Mouse (Mus musculus) embryonic stem cell, embryonic (primary cell): ENCODE data around the gene Akr1d1.

ENCODE experiments used
- CTCF ChIA-PET, 4 experiments: fragments of 300-600 bp in 2 of 4; fragments of 350-600 bp in 2 of 4; sonication (Branson Sonifier 250); formaldehyde crosslinking; loops; one replicate each; lab custom pipeline; 2022; ENCODE audit warnings: inconsistent platforms in 2 of 4; lab: Charles Lee
- POLR2A ChIA-PET, 4 experiments: fragments of 300-600 bp in 2 of 4; fragments of 350-600 bp in 2 of 4; sonication (Branson Sonifier 250); formaldehyde crosslinking; loops; one replicate each; lab custom pipeline; 2022; ENCODE audit warnings: antibody characterized with exemption in 4 of 4, inconsistent platforms in 1 of 4; lab: Charles Lee

Gene Akr1d1

GRCm38 (mm10) chr6:37529940-37530339 is at the start of gene Akr1d1:
Gene Akr1d1 (plus strand): TSS chr6:37530173.
- ChIA-PET CTCF (no interaction called here), POLR2A (no interaction called here)

DNA sequence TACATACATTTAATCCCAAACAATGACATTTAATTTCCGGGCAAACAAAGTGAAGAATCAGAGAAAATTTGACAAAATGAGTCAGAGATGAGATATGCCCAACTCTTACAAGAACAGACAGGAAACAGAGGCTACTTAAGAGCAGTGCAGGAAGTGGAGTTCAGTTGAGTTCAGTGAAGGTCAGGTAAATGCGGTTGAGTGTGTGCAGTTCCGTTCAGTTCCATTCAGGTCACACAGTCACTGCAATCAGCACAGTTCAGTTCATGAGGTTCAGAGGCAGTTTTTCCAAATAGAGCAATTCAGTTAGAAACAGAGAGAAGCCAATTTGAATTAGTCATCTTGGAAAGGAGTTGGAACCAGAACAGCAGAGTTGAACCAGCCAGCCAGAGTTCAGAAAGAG is 48.8 kb upstream of the Akr1d1 start:
- CTCF ChIA-PET = interaction anchor here in 1 of 4 experiments (1.1 kb wide), 1 partner anchor 23 kb away, joined by 3 read pairs; no protein-coding TSS in a partner anchor
- POLR2A ChIA-PET = interaction anchor here in 1 of 4 experiments (0.6 kb wide), 1 partner anchor 41 kb away, joined by 3 read pairs; no protein-coding TSS in a partner anchor

- CTCF ChIA-PET = no interaction called here
- POLR2A ChIA-PET = no interaction called here
These were observed 46.7 kb upstream of the Akr1d1 start for GRCm38 (mm10) chr6:37483262-37483661.

GRCm38 (mm10) chr6:37484588-37485070 is 45.3 kb upstream of the Akr1d1 start:
- POLR2A ChIA-PET = no interaction called here
- CTCF ChIA-PET = no interaction called here

- ChIA-PET POLR2A (no interaction called here), CTCF (interaction anchor here in 2 of 4 experiments (0.6 to 0.7 kb wide), 3 partner anchors 89 to 1978 kb away, joined by 4 to 9 read pairs (median 4); no protein-coding TSS in a partner anchor)
These were observed 43.5 kb upstream of the Akr1d1 start for GRCm38 (mm10) chr6:37486502-37486901.

DNA sequence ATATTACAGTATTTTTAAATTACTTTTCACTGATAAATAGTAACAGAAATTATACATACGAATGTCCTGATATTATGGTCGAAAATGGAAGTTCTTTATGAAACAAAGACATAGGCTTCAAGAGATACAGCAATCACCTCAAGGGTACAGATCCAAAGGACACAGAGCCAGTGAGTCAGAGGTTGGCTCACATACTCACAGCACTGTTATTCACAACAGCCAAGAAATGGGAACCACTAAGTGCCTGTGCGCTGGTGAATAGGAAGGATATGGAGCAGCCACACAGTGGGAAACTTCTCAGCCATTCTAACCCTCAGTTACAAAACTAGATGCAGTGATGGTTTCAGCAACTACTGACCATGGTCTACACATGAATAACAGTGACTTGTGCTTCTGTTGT is 37.7 kb upstream of the Akr1d1 start:
- ChIA-PET POLR2A (no interaction called here), CTCF (no interaction called here)

DNA sequence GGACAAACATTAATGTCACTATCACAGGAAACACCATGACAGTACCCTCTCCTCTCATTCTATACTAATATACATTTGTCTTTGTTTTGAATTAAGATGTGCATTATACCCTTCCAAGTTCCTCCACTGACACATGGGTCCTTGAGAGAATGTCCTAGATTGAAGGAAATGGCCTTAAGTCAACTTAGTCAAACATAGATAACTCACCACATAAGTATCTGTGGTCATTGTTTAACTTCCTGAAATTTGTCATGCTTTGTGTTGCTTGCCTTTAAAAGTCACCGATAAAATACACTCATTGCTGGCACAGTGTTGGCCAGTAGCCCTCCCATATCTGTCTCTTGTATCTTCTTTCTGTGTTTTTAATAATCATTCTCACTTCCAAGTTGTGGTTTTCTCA is 35.0 kb upstream of the Akr1d1 start:
- CTCF ChIA-PET = no interaction called here
- POLR2A ChIA-PET = no interaction called here

- ChIA-PET CTCF (no interaction called here), POLR2A (interaction anchor here in 1 of 4 experiments (0.6 kb wide), 1 partner anchor 56 kb away, joined by 4 read pairs; no protein-coding TSS in a partner anchor)
These were observed 33.1 kb upstream of the Akr1d1 start for GRCm38 (mm10) chr6:37496866-37497265.

GRCm38 (mm10) chr6:37505588-37505987 is 24.4 kb upstream of the Akr1d1 start:
- ChIA-PET CTCF (no interaction called here), POLR2A (interaction anchor here in 1 of 4 experiments (0.6 to 1.1 kb wide), 2 partner anchors 46 to 274 kb away, joined by 3 read pairs; no protein-coding TSS in a partner anchor)

GRCm38 (mm10) chr6:37506909-37507515 is 23.0 kb upstream of the Akr1d1 start:
- POLR2A ChIA-PET = interaction anchor here in 1 of 4 experiments (0.7 kb wide), 1 partner anchor 565 kb away, joined by 3 read pairs; no protein-coding TSS in a partner anchor
- CTCF ChIA-PET = interaction anchor here in 1 of 4 experiments (0.6 kb wide), 1 partner anchor 50 kb away, joined by 5 read pairs; no protein-coding TSS in a partner anchor

GRCm38 (mm10) chr6:37510786-37511185 is 19.2 kb upstream of the Akr1d1 start:
- ChIA-PET POLR2A (interaction anchor here in 1 of 4 experiments (0.6 kb wide), 1 partner anchor 112 kb away, joined by 5 read pairs; no protein-coding TSS in a partner anchor), CTCF (no interaction called here)

DNA sequence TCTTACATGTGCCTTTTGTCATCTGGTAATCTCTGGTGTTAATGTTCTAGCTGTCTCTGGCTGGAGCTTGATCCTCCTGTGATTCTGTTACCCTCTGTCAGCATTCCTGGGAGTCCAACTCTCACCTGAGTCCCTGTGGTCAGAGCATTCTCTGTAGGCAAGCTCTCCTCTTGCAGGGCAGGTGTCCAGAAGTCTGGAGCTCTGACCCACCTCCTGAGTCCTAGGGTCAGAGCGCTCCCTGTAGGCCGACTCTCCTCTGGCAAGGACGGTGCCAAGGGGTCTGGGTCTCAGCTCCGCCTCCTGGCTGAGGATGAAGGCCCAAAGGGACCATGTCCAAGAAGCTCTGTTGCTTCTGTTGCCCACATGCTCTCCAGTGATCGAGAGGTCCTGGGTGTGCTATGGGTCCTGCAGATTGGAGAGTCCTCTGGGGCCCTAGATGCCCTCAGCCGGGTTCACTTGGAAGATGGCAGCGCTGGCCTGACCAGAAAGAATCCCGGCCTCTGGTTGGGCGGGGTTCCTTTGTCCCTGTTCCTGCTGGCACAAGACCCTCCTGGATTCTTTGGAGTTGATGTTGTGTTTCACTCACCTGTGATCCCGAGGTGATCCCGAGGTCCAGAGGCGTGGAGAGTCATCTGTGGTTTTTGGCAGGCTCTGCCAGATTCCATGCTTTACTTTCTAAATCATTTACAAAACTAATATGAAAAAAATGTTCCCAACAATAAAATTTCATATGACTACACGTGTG is 9.2 kb upstream of the Akr1d1 start:
- ChIA-PET POLR2A (no interaction called here), CTCF (no interaction called here)

GRCm38 (mm10) chr6:37532036-37532435 is 2.1 kb downstream of the Akr1d1 start:
- POLR2A ChIA-PET = no interaction called here

GRCm38 (mm10) chr6:37536831-37537230 is 6.9 kb downstream of the Akr1d1 start:
- CTCF ChIA-PET = interaction anchor here in 1 of 4 experiments (0.8 kb wide), 1 partner anchor 15 kb away, joined by 3 read pairs; no protein-coding TSS in a partner anchor
- POLR2A ChIA-PET = interaction anchor here in 1 of 4 experiments (0.9 kb wide), 1 partner anchor 18 kb away, joined by 4 read pairs; no protein-coding TSS in a partner anchor

More at GRCm38 (mm10) chr6:37532036-37532435, 2.1 kb downstream of the Akr1d1 start:
- CTCF ChIA-PET = no interaction called here

- ChIA-PET CTCF (no interaction called here), POLR2A (no interaction called here)
These were observed 7.8 kb downstream of the Akr1d1 start for GRCm38 (mm10) chr6:37537801-37538200.

DNA sequence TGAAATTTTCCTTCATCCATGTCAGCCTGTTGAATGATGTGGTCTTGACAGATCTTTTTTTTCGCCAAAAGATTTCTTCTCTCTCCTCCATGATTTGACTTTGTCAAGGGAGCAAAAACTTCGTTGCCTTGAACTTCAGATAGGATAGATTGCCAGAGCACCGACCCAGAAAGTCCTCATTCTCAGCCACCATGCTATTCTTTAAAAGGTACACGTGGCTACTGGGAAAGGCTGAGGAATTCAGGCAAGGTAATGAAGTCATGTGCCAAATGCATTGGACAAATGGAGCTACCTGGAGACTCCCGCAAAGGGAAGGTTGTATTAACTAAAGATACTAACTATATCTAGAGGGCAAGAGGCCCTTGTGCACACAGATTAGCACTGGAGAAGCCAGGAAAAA is 8.8 kb downstream of the Akr1d1 start:
- ChIA-PET POLR2A (no interaction called here), CTCF (no interaction called here)

GRCm38 (mm10) chr6:37539403-37539802 is 9.4 kb downstream of the Akr1d1 start:
- POLR2A ChIA-PET = interaction anchor here in 1 of 4 experiments (1.0 kb wide), 1 partner anchor 79 kb away, joined by 3 read pairs; no protein-coding TSS in a partner anchor
- CTCF ChIA-PET = interaction anchor here in 1 of 4 experiments (0.6 kb wide), 1 partner anchor 185 kb away, joined by 3 read pairs; no protein-coding TSS in a partner anchor

DNA sequence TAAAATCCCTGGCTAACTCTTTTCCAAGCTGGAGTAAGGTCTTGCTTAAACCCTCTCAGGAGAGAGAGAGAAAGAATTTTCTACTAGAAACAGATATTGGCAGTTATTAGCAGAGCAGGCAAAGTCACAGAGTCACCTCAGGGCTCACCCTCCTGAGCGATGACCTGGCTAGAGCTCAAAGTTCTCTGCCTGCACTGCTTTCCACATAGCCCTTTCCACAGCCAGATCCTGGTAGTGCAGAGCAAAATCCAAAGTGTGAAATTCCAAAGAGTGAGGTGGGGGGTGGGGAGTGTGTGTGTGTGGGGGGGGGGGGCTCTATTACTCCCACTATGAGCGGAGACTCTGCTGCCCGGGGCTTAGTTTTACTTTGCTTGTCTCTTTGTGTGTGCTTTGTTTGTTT is 10.1 kb downstream of the Akr1d1 start:
- ChIA-PET CTCF (interaction anchor here in 1 of 4 experiments (0.6 kb wide), 1 partner anchor 185 kb away, joined by 3 read pairs; no protein-coding TSS in a partner anchor), POLR2A (interaction anchor here in 1 of 4 experiments (1.0 kb wide), 1 partner anchor 78 kb away, joined by 3 read pairs; no protein-coding TSS in a partner anchor)

DNA sequence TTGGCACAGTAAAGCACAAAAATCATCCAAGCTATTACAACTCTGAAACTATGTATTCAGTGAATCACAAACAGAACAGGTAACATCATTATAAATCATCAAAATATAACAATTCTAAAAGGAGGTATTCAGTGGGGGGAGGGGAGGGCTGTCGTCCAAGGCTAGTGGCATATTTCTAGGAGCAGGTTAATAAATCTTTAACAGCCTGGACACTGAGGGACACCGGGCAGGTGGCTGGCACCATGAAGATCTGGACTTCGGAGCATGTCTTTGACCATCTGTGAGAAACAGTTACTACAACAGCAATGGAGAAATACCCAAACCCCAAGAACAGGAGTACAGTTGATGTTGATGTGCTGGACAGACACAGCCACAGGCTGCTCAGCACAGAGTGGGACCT is 11.2 kb downstream of the Akr1d1 start:
- ChIA-PET CTCF (no interaction called here), POLR2A (no interaction called here)
